Mouse (Mus musculus) heart, postnatal 0 days (tissue): Measurements from ENCODE around the gene Cyp2d10.

Experiments used
- CTCF ChIP-seq: IDR thresholded peaks from 2 replicates; pipeline ENCODE4 v1.5.1; 2016; ENCODE audit warnings: antibody characterized with exemption, control low read depth, low read depth
- EP300 ChIP-seq: IDR thresholded peaks from 2 replicates; pipeline ENCODE4 v1.6.1; 2016; ENCODE audit warnings: antibody characterized with exemption, low read depth

DNA sequence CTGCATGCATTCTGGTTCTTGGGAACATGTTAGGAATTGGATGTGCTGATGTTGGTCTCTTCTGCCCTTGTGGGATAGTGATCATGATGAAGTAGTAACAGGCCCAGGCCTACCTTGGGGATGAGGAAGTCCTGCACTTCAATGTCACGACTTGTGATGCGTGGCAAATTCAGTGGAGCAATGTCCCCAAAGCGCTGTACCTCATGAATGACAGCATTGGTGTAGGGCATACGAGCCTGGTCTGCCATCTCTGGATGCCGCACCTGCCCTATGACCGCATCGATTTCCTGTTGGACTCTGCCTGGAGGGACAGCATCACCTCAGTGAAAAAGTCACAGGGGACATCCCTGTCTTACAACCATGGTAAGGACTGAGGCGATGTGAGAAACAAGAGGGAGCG is 3.4 kb downstream of the Cyp2d10 start:
- TF ChIP-seq CTCF (no peak), EP300 (no peak)
